Mouse (Mus musculus): ENCODE results near the gene Cacna1d. TPM values are rescaled to one million over a fixed set of nuclear protein-coding genes. Genes with fewer than 3 reads are reported as not detected.

The Cacna1d gene
- 1 to 10 TPM; 2.7 to 3.5 TPM for total RNA-seq (2021)

- DNase-seq = no peak
- intact Hi-C loops (cut with DNase I) = no loop called here
Measured at GRCm38 (mm10) chr14:30491342-30491741, at the start of gene Cacna1d. Gene Cacna1d (minus strand): TSS chr14:30491455.

GRCm38 (mm10) chr14:30533780-30534450, 42.7 kb upstream of the Cacna1d start:
- intact Hi-C loops (cut with DNase I) = no loop called here
- DNase-seq = no peak

GRCm38 (mm10) chr14:30531896-30532295, 40.6 kb upstream of the Cacna1d start:
- intact Hi-C loops (cut with DNase I) = no loop called here
- no peak for DNase-seq

- no peak for DNase-seq
- intact Hi-C loops (cut with DNase I) = no loop called here
Measured at GRCm38 (mm10) chr14:30531431-30531830, 40.2 kb upstream of the Cacna1d start.

GRCm38 (mm10) chr14:30530726-30531269, 39.5 kb upstream of the Cacna1d start:
- no peak for DNase-seq
- intact Hi-C loops (cut with DNase I) = no loop called here

GRCm38 (mm10) chr14:30529454-30529853, 38.2 kb upstream of the Cacna1d start:
- intact Hi-C loops (cut with DNase I) = no loop called here
- no peak for DNase-seq

GRCm38 (mm10) chr14:30528961-30529360, 37.7 kb upstream of the Cacna1d start:
- no peak for DNase-seq
- intact Hi-C loops (cut with DNase I) = no loop called here

GRCm38 (mm10) chr14:30528392-30528791, 37.1 kb upstream of the Cacna1d start:
- intact Hi-C loops (cut with DNase I) = no loop called here
- no peak for DNase-seq

- intact Hi-C loops (cut with DNase I) = loop anchor here (5.0 kb wide), 1 partner anchor 49 kb away; no protein-coding TSS in a partner anchor
- no peak for DNase-seq
Measured at GRCm38 (mm10) chr14:30523356-30523755, 32.1 kb upstream of the Cacna1d start.

- intact Hi-C loops (cut with DNase I) = no loop called here
- no peak for DNase-seq
Measured at GRCm38 (mm10) chr14:30519323-30519722, 28.1 kb upstream of the Cacna1d start.

- DNase-seq = no peak
- intact Hi-C loops (cut with DNase I) = loop anchor here (2.0 kb wide), 1 partner anchor 379 kb away; no protein-coding TSS in a partner anchor
Measured at GRCm38 (mm10) chr14:30515931-30516723, 24.9 kb upstream of the Cacna1d start.

GRCm38 (mm10) chr14:30512896-30513295, 21.6 kb upstream of the Cacna1d start:
- intact Hi-C loops (cut with DNase I) = no loop called here
- no peak for DNase-seq

GRCm38 (mm10) chr14:30510214-30510763, 19.0 kb upstream of the Cacna1d start:
- intact Hi-C loops (cut with DNase I) = no loop called here
- no peak for DNase-seq

- DNase-seq = no peak
- intact Hi-C loops (cut with DNase I) = no loop called here
Measured at GRCm38 (mm10) chr14:30504990-30505389, 13.7 kb upstream of the Cacna1d start.

- intact Hi-C loops (cut with DNase I) = no loop called here
- DNase-seq = no peak
Measured at GRCm38 (mm10) chr14:30498202-30498601, 6.9 kb upstream of the Cacna1d start.

GRCm38 (mm10) chr14:30494998-30495397, 3.7 kb upstream of the Cacna1d start:
- intact Hi-C loops (cut with DNase I) = no loop called here

GRCm38 (mm10) chr14:30493276-30493675, 2.0 kb upstream of the Cacna1d start:
- no peak for DNase-seq
- intact Hi-C loops (cut with DNase I) = no loop called here

More at GRCm38 (mm10) chr14:30494998-30495397, 3.7 kb upstream of the Cacna1d start:
- DNase-seq = no peak

GRCm38 (mm10) chr14:30479361-30479948, 11.8 kb downstream of the Cacna1d start, which contains the start of gene Dcp1a:
Gene Dcp1a (plus strand): TSS chr14:30479535.
- intact Hi-C loops (cut with DNase I) = loop anchor here (5.0 to 10.0 kb wide), 2 partner anchors 93 to 505 kb away; partner anchors contain the start of gene Actr8
- DNase-seq = peak; percentile 93 to 95

GRCm38 (mm10) chr14:30474416-30474815, 16.8 kb downstream of the Cacna1d start:
- intact Hi-C loops (cut with DNase I) = loop anchor here (10.0 kb wide), 1 partner anchor 500 kb away; the partner anchor contains the start of gene Actr8
- no peak for DNase-seq

GRCm38 (mm10) chr14:30473605-30474004, 17.6 kb downstream of the Cacna1d start:
- intact Hi-C loops (cut with DNase I) = loop anchor here (10.0 kb wide), 1 partner anchor 499 kb away; the partner anchor contains the start of gene Actr8

More at GRCm38 (mm10) chr14:30473605-30474004, 17.6 kb downstream of the Cacna1d start:
- no peak for DNase-seq

Measured in heart, postnatal 36 days (tissue).